ENCODE assay signal across 9 mouse cellular contexts in genomic region chr1:86111779-86112178, GRCm38 (mm10). TPM values are rescaled to one million over a fixed set of nuclear protein-coding genes. Genes with fewer than 3 reads are reported as not detected.
A peak's percentile ranks its signal among the peaks of the same experiment; 100 is the strongest.
DNase-seq lines count a peak whose midpoint lies in the region; ATAC-seq and TF ChIP-seq lines count a peak whose summit lies in the region.
"Had no signal": no experiment of that assay in that cellular context is flagged by ENCODE, and none has a peak within 500 bp of the region (broad histone marks: within the 10 kb centered on the region; RNA-seq: fewer than 3 reads in every experiment).

Gene Htr2b, minus strand, starts transcription at chr1:86111970.

- no peak within 1 kb of the TSS for H3K4me2 ChIP-seq in stomach, embryonic 15.5 days
- H3K4me2 ChIP-seq: hindbrain, embryonic 15.5 days; neural tube, embryonic 12.5 days had no signal

- DNase-seq in lung, adult 18-20 months = peak; percentile 32 to 36
- DNase-seq in lung, adult 2 months = no peak
- DNase-seq in frontal cortex, postnatal 36 days (ENCODE audit: low spot score in 2 of 2) = peak; percentile 14 to 50
- DNase-seq in kidney, adult 9 months = peak; percentile 23
- DNase-seq in left cerebral cortex, postnatal 36 days (ENCODE audit: low spot score in 2 of 2) = peak; percentile 15 to 25
- no peak for DNase-seq in neural tube, embryonic 10.5 days (ENCODE audit: extremely low spot score, low spot score)

- 0 out of 2 replicates have a peak, but pooled peaks cover 3% of the 10 kb centered on the region for H3K36me3 ChIP-seq in stomach, embryonic 15.5 days

- intact Hi-C loops in left cerebral cortex, postnatal 36 days (cut with DNase I) = no loop called here

- no peaks in the 10 kb centered on the region for H3K27me3 ChIP-seq in stomach, embryonic 15.5 days (replicated peaks)
- H3K27me3 ChIP-seq: hindbrain, embryonic 15.5 days; neural tube, embryonic 12.5 days had no signal

- ATAC-seq in stomach, embryonic 15.5 days (ENCODE audit: insufficient read depth, low FRiP score, low read depth) = peak; percentile 31; the same call in 1 of the 2 replicates

- H3K4me3 ChIP-seq in lung, adult 2 months (replicated peaks; ENCODE audit: extremely low read depth, low read depth, low read length) = no peak within 1 kb of the TSS
- H3K4me3 ChIP-seq in stomach, embryonic 15.5 days (replicated peaks) = no peak within 1 kb of the TSS
- H3K4me3 ChIP-seq: hindbrain, embryonic 15.5 days; neural tube, embryonic 12.5 days had no signal

- WGBS in lung, adult 2 months = 31% methylated on average over 6 of the region's 6 CpGs
- 35% methylated on average over 6 of the region's 6 CpGs for WGBS in stomach, embryonic 15.5 days

- H3K4me1 ChIP-seq in lung, adult 2 months (ENCODE audit: control insufficient read depth, insufficient read depth, low read length) = no peaks in the 10 kb centered on the region; the same call in 1 of the 2 replicates
- H3K4me1 ChIP-seq in stomach, embryonic 15.5 days = 0 out of 2 replicates have a peak, but pooled peaks cover 6% of the 10 kb centered on the region
- H3K4me1 ChIP-seq: hindbrain, embryonic 15.5 days; neural tube, embryonic 12.5 days had no signal

- no peak within 1 kb of the TSS for H3K9ac ChIP-seq in stomach, embryonic 15.5 days
- H3K9ac ChIP-seq: hindbrain, embryonic 15.5 days; neural tube, embryonic 12.5 days had no signal

- H3K27ac ChIP-seq in stomach, embryonic 15.5 days = no peak within 1 kb of the TSS
- H3K27ac ChIP-seq: hindbrain, embryonic 15.5 days; neural tube, embryonic 12.5 days had no signal

- no peak for TF ChIP-seq CTCF in lung, adult 2 months (IDR thresholded peaks at IDR 0.05; ENCODE audit: insufficient read depth, low read length)

- TF ChIP-seq POLR2A in lung, adult 2 months (IDR thresholded peaks at IDR 0.05; ENCODE audit: borderline replicate concordance, extremely low read depth, low read depth, low read length) = no peak

- no peaks in the 10 kb centered on the region for H3K9me3 ChIP-seq in stomach, embryonic 15.5 days
- H3K9me3 ChIP-seq: hindbrain, embryonic 15.5 days; neural tube, embryonic 12.5 days had no signal

RNA-seq across cellular contexts. Expression of gene Htr2b, which starts in this region (rescaled TPM):
- polyA plus RNA-seq in lung, adult 2 months (2012; rRNA removed) = 0.42 and 0.73 TPM in 2 replicates
- not detected for total RNA-seq in left cerebral cortex, postnatal 36 days (2021)
- 1.2 TPM in 2 replicates for polyA plus RNA-seq in stomach, embryonic 15.5 days (2015; fragmentation: Nextera tagmentation; extraction: Ambion mirVana)

Comparison
In these comparisons a context has a peak if more than half of its experiments do, and no peak if none do; other contexts are left out.
1. DNase-seq: peak in lung, adult 18-20 months (2 of 2), frontal cortex, postnatal 36 days (2 of 2) and kidney, adult 9 months (single experiment); none in lung, adult 2 months (single experiment) and neural tube, embryonic 10.5 days (single experiment).
2. Peak in DNase-seq in left cerebral cortex, postnatal 36 days; RNA of the gene not detected or under 1 TPM.